Mouse (Mus musculus) hindlimb bud, embryonic 11.5 days (tissue): Measurements from ENCODE around the gene Pigb.

Experiments used
- DNase-seq: peaks from one replicate; pipeline ENCODE4 v3.0.0-alpha.2; 2012; ENCODE audit warnings: low read depth, low spot score; ENCODE audit errors: extremely low spot score

Pigb gene

GRCm38 (mm10) chr9:73047906-73048305 is 7.7 kb upstream of the Pigb start:
- no peak for DNase-seq

GRCm38 (mm10) chr9:73045711-73046110 is 5.5 kb upstream of the Pigb start:
- DNase-seq: no peak

GRCm38 (mm10) chr9:73045204-73045603 is 5.0 kb upstream of the Pigb start:
- no peak for DNase-seq

- DNase-seq: peak; percentile 76
Observed at GRCm38 (mm10) chr9:73044146-73045079, 4.2 kb upstream of the Pigb start, which contains the start of gene Rab27a. Rab27a (plus strand) TSS chr9:73044854.

GRCm38 (mm10) chr9:73039222-73039945 is 794 bp downstream of the Pigb start:
- no peak for DNase-seq

GRCm38 (mm10) chr9:73033406-73033805 is 6.8 kb downstream of the Pigb start:
- DNase-seq: no peak

GRCm38 (mm10) chr9:73031421-73031820 is 8.8 kb downstream of the Pigb start:
- DNase-seq: no peak

DNA sequence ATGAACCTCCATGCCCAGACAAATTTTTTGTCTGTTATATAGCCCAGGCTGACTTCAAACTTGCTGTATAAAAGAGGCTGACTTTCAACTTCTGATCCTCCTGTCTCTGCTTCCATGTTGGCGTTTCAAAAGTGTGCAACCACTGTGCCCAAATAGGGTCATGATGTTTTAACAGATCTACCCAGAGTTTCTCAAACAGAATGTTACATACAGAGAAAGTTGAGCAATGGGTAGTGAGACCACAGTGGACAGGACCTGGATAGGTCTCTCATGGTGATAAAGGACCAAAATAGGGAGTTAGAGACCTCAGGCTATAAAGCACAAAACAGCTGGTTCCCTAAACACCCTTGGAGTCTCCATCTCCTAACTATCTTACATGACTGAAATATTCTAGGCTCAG is 9.7 kb downstream of the Pigb start:
- no peak for DNase-seq

- no peak for DNase-seq
Observed at GRCm38 (mm10) chr9:73025818-73026636, 14.2 kb downstream of the Pigb start.

- DNase-seq: no peak
Observed at GRCm38 (mm10) chr9:73020566-73021097, 19.5 kb downstream of the Pigb start.

GRCm38 (mm10) chr9:73019841-73020240 is 20.3 kb downstream of the Pigb start:
- no peak for DNase-seq

GRCm38 (mm10) chr9:73014724-73015123 is 25.5 kb downstream of the Pigb start:
- DNase-seq: no peak

GRCm38 (mm10) chr9:73012629-73013028 is 27.5 kb downstream of the Pigb start:
- DNase-seq: no peak

- no peak for DNase-seq
Observed at GRCm38 (mm10) chr9:73008384-73008783, 31.8 kb downstream of the Pigb start.

DNA sequence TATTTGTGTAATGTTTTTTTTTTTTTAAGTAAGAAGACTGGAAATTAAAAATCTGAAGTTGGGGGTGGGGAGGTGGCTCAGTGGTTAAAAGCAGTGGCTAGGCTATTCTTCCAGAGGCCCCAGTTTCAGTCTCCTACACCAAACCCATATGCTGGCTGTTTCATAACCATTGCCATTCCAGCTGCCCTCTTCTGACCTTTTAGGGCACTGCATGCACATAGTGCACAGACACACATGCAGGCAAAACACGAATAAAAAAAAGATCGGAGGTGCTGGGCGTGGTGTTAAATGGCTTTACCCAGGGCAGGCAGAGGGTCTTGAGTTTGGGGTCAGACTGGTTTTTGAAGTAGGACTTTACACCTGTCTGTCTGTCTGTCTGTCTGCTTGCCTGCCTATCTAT is 34.0 kb downstream of the Pigb start:
- no peak for DNase-seq

GRCm38 (mm10) chr9:73005106-73005505 is 35.1 kb downstream of the Pigb start:
- no peak for DNase-seq

- no peak for DNase-seq
Observed at GRCm38 (mm10) chr9:73004076-73004475, 36.1 kb downstream of the Pigb start.

DNA sequence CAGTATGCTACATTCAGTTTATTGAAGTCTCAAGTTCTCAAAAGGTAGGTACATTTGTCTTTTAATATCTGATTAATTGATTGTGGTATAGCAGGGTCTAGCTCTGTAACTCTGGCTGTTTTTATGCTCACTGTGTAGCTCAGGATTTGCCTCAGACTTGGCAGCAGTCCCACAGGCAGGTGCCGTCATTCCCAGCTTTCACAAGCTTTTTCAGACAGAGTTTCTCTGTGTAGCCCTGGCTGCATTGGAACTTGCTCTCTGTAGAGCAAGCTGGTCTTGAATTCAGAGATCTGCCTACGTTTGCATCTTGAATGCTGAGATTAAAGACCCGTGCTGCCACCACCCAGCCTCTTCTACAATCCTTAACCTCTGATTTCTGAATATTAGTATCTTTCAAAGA is 38.0 kb downstream of the Pigb start:
- no peak for DNase-seq

DNA sequence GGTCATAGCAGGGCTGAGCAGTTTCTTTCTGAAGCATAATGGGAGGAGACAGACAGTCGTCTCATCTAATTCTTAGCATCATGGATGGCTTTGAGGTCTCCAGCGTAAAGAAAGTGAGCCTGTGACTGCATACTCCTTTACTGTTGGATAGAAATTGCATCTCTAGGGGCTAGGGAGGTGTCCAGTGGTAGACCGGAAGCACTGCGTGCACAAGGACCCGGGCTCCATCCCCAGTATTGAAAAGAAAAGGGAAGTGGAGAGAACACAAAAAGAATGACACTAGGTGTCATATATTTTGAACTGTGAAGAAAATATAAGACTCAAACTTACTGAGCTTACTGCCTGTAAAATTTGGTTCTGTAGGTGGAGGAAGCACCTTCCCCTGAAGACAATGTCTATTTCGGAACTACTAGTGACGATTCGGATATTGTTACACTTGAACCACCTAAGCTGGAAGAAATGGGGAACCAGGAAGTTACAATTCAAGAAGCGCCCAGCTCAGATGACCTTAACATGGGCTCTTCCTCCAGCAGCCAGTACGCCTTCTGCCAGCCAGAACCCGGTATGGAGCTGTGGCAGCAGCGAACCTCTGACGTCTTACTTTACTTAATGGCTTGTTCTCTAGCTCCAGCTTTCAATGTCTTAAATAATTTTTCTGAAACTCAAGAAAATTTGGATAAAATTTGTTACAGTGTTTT is 38.7 kb downstream of the Pigb start:
- DNase-seq: no peak

DNA sequence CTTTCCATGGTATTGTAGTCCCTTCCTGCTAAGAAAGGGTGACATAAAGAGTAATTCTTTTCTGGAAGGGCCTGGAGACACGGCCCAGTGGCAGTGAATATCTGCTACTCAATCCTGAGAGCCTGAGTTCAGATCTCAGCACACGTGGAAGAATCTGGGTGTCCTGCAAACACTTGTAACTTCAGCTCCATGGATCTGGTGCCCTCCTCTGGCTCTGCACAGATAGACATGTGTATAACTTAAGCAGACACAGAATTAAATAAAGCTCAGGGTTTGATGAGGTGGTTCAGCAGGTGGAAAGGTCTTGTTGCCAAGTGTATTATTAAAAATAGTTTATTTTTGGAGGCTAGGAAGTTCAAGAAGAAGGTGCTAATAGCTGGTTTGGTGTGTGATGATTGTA is 39.7 kb downstream of the Pigb start:
- no peak for DNase-seq
